Mouse (Mus musculus) adrenal gland (tissue): ENCODE results near the gene Kmt5c.

ENCODE experiments used
- intact Hi-C: fragments of 180-260 bp; cut with DNase I; formaldehyde crosslinking; loops from one replicate; pipeline ENCODE4 v1.15.1; 2025

Gene Kmt5c

GRCm38 (mm10) chr7:4788499-4789435 lies 48.9 kb downstream of the Kmt5c start:
- intact Hi-C loops, result loop anchor here (5.0 kb wide), 2 partner anchors 46 to 231 kb away; partner anchors contain the start of gene Kmt5c

- intact Hi-C loops, result loop anchor here (5.0 kb wide), 2 partner anchors 47 to 232 kb away; partner anchors contain the start of gene Kmt5c
Measured at GRCm38 (mm10) chr7:4789436-4789935, 49.6 kb downstream of the Kmt5c start, which contains the start of gene Tmem238. Gene Tmem238 (minus strand): TSS chr7:4789656.

GRCm38 (mm10) chr7:4792278-4793212 lies 52.6 kb downstream of the Kmt5c start, which contains the start of gene Rpl28:
Gene Rpl28 (plus strand): TSS chr7:4792874.
- intact Hi-C loops, result loop anchor here (5.0 to 10.0 kb wide), 2 partner anchors 80 to 168 kb away; no protein-coding TSS in a partner anchor

GRCm38 (mm10) chr7:4793248-4793647 lies 53.3 kb downstream of the Kmt5c start:
- intact Hi-C loops, result loop anchor here (5.0 to 10.0 kb wide), 2 partner anchors 81 to 168 kb away; no protein-coding TSS in a partner anchor

- intact Hi-C loops, result loop anchor here (5.0 to 10.0 kb wide), 2 partner anchors 81 to 169 kb away; no protein-coding TSS in a partner anchor
Measured at GRCm38 (mm10) chr7:4793674-4794073, 53.8 kb downstream of the Kmt5c start.

GRCm38 (mm10) chr7:4794631-4795168 lies 54.8 kb downstream of the Kmt5c start:
- intact Hi-C loops, result loop anchor here (5.0 to 10.0 kb wide), 2 partner anchors 82 to 170 kb away; no protein-coding TSS in a partner anchor

- intact Hi-C loops, result loop anchor here (10.0 kb wide), 1 partner anchor 171 kb away; no protein-coding TSS in a partner anchor
Measured at GRCm38 (mm10) chr7:4795767-4796433, 56.0 kb downstream of the Kmt5c start.
